Mouse (Mus musculus) embryonic facial prominence, embryonic 14.5 days (tissue): ENCODE results near the gene Gm42372. TPM values are rescaled to one million over a fixed set of nuclear protein-coding genes. Genes with fewer than 3 reads are reported as not detected.

Experiments used
- ATAC-seq: fragments of 200-750 bp; cut with Nextera tagmentation; 2 replicates; pipeline ENCODE4 v1.8.0; 2017; ENCODE audit warnings: low read depth, moderate number of reproducible peaks, moderate TSS enrichment
- DNase-seq: peaks from one replicate; pipeline ENCODE4 v3.0.0-alpha.2; 2015; ENCODE audit warnings: low spot score
- H3K27ac ChIP-seq: fragments of 300-500 bp; sonication (generic); replicated peaks from 2 replicates; pipeline ENCODE4 v1.5.1; 2014; ENCODE audit warnings: low read depth, mild to moderate bottlenecking, low read length, moderate library complexity
- H3K27me3 ChIP-seq: fragments of 300-500 bp; sonication (generic); replicated peaks from 2 replicates; pipeline ENCODE4 v1.6.1; 2014; ENCODE audit warnings: low read length; ENCODE audit not compliant: control insufficient read depth, insufficient read depth
- H3K36me3 ChIP-seq: fragments of 300-500 bp; sonication (generic); 2 replicates; pipeline ENCODE4 v1.6.1; 2014; ENCODE audit warnings: low read length, mixed read lengths; ENCODE audit not compliant: control insufficient read depth, insufficient read depth
- H3K4me1 ChIP-seq: fragments of 300-500 bp; sonication (generic); 2 replicates; pipeline ENCODE4 v1.6.1; 2014; ENCODE audit warnings: antibody characterized with exemption, low read length; ENCODE audit not compliant: control insufficient read depth, insufficient read depth
- H3K4me2 ChIP-seq: fragments of 300-500 bp; sonication (generic); 2 replicates; pipeline ENCODE4 v1.6.1; 2014; ENCODE audit warnings: low read depth, mild to moderate bottlenecking, low read length, moderate library complexity, mixed read lengths
- H3K4me3 ChIP-seq: fragments of 300-500 bp; sonication (generic); 2 replicates; pipeline ENCODE4 v1.5.1; 2014; ENCODE audit warnings: low read depth, mild to moderate bottlenecking, low read length
- H3K9ac ChIP-seq: fragments of 300-500 bp; sonication (generic); 2 replicates; pipeline ENCODE4 v1.6.1; 2014; ENCODE audit warnings: low read depth, mild to moderate bottlenecking, low read length, moderate library complexity, mixed read lengths
- H3K9me3 ChIP-seq: fragments of 300-500 bp; sonication (generic); 2 replicates; pipeline ENCODE4 v1.6.1; 2016; ENCODE audit warnings: low read length; ENCODE audit not compliant: control insufficient read depth
- WGBS: fragments of 180-500 bp; shearing (Covaris S2); extraction: QIAGEN DNeasy Blood & Tissue Kit; methylation state at CpG from one replicate; pipeline ENCODE4 v1.1.7; 2014; 5-methylcytosine and 5-hydroxymethylcytosine counted together
- polyA plus RNA-seq: library from polyadenylated mRNA; unstranded; fragments of >200 nt; fragmentation: Nextera tagmentation; extraction: Ambion mirVana; gene quantifications from 2 replicates; pipeline ENCODE4 v1.2.1, GENCODE M21; 2014

Gene Gm42372
- polyA plus RNA-seq, 1 experiment from 2014 or later: 0.38 TPM

- no peaks in the 10 kb centered on the region for H3K27me3 ChIP-seq
- H3K9me3 ChIP-seq: no peaks in the 10 kb centered on the region
- peak; percentile 98 for DNase-seq
- peak overlapping the region; percentile 82 for H3K4me2 ChIP-seq
- H3K4me1 ChIP-seq: peaks cover 52% of the 10 kb centered on the region
- H3K36me3 ChIP-seq: peaks cover 27% of the 10 kb centered on the region; the same call in 1 of the 2 replicates
- peak overlapping the region; percentile 89 for H3K27ac ChIP-seq
- peak overlapping the region; percentile 85 for H3K9ac ChIP-seq
- WGBS: under 1% methylated on average over 26 of the region's 27 CpGs
- peak; percentile 94 for ATAC-seq
- peak overlapping the region; percentile 69 for H3K4me3 ChIP-seq
Observed at GRCm38 (mm10) chr7:16993651-16994399, 10.9 kb downstream of the Gm42372 start.

GRCm38 (mm10) chr7:16994400-16994799 lies 11.5 kb downstream of the Gm42372 start:
- no peak for ATAC-seq
- Histone ChIP-seq H3K9ac (peak overlapping the region; percentile 85), H3K27me3 (no peaks in the 10 kb centered on the region), H3K4me1 (peaks cover 52% of the 10 kb centered on the region), H3K4me2 (peak overlapping the region; percentile 82), H3K27ac (peak overlapping the region; percentile 89), H3K36me3 (peaks cover 32% of the 10 kb centered on the region; the same call in 1 of the 2 replicates), H3K4me3 (peak overlapping the region; percentile 69), H3K9me3 (no peaks in the 10 kb centered on the region)
- WGBS: 2% methylated on average over 20 of the region's 20 CpGs
- no peak for DNase-seq

- peaks cover 37% of the 10 kb centered on the region for H3K36me3 ChIP-seq
- H3K9ac ChIP-seq: peak overlapping the region; percentile 85
- no peaks in the 10 kb centered on the region for H3K9me3 ChIP-seq
- no peaks in the 10 kb centered on the region for H3K27me3 ChIP-seq
- H3K27ac ChIP-seq: no peak overlapping the region
- DNase-seq (no peak), ATAC-seq (no peak)
- peak overlapping the region; percentile 82 for H3K4me2 ChIP-seq
- peak overlapping the region; percentile 69 for H3K4me3 ChIP-seq
- peaks cover 46% of the 10 kb centered on the region for H3K4me1 ChIP-seq
- WGBS: 88% methylated on average over 4 of the region's 4 CpGs
Observed at GRCm38 (mm10) chr7:16995345-16995744, 12.5 kb downstream of the Gm42372 start.

- Histone ChIP-seq H3K27me3 (no peaks in the 10 kb centered on the region), H3K36me3 (peaks cover 62% of the 10 kb centered on the region), H3K4me2 (no peak overlapping the region), H3K9ac (no peak overlapping the region), H3K9me3 (no peaks in the 10 kb centered on the region), H3K4me3 (no peak overlapping the region), H3K4me1 (peaks cover 20% of the 10 kb centered on the region), H3K27ac (no peak overlapping the region)
- no peak for ATAC-seq
- 77% methylated on average over 4 of the region's 4 CpGs for WGBS
- no peak for DNase-seq
Observed at GRCm38 (mm10) chr7:16999233-16999632, 16.3 kb downstream of the Gm42372 start.

- ATAC-seq: no peak
- no peak overlapping the region for H3K27ac ChIP-seq
- DNase-seq: no peak
- no peaks in the 10 kb centered on the region for H3K9me3 ChIP-seq
- no peaks in the 10 kb centered on the region for H3K27me3 ChIP-seq
- no peak overlapping the region for H3K4me2 ChIP-seq
- 34% methylated on average over 4 of the region's 4 CpGs for WGBS
- H3K9ac ChIP-seq: no peak overlapping the region
- H3K4me3 ChIP-seq: no peak overlapping the region
- H3K4me1 ChIP-seq: peaks cover 20% of the 10 kb centered on the region
- H3K36me3 ChIP-seq: peaks cover 67% of the 10 kb centered on the region
Observed at GRCm38 (mm10) chr7:16999650-17000049, 16.8 kb downstream of the Gm42372 start.

GRCm38 (mm10) chr7:17002375-17003195 lies 19.7 kb downstream of the Gm42372 start:
- Histone ChIP-seq H3K4me1 (no peaks in the 10 kb centered on the region), H3K9ac (no peak overlapping the region; the same call in 1 of the 2 replicates), H3K27me3 (no peaks in the 10 kb centered on the region), H3K4me2 (no peak overlapping the region), H3K9me3 (no peaks in the 10 kb centered on the region), H3K36me3 (peaks cover 81% of the 10 kb centered on the region), H3K27ac (no peak overlapping the region), H3K4me3 (no peak overlapping the region)
- ATAC-seq (peak; percentile 79), DNase-seq (peak; percentile 89)
- WGBS: 11% methylated on average over 7 of the region's 7 CpGs

- Histone ChIP-seq H3K9me3 (no peaks in the 10 kb centered on the region), H3K36me3 (peaks cover 81% of the 10 kb centered on the region)
- WGBS: 81% methylated on average over 7 of the region's 7 CpGs
Observed at GRCm38 (mm10) chr7:17003230-17003960, 20.5 kb downstream of the Gm42372 start.

GRCm38 (mm10) chr7:17004716-17005115 lies 21.8 kb downstream of the Gm42372 start:
- Histone ChIP-seq H3K27me3 (no peaks in the 10 kb centered on the region), H3K27ac (no peak overlapping the region), H3K36me3 (peaks cover 82% of the 10 kb centered on the region), H3K9ac (no peak overlapping the region), H3K4me2 (no peak overlapping the region), H3K4me1 (no peaks in the 10 kb centered on the region), H3K9me3 (no peaks in the 10 kb centered on the region), H3K4me3 (no peak overlapping the region)
- no peak for ATAC-seq
- WGBS: 84% methylated on average over 7 of the region's 7 CpGs
- no peak for DNase-seq

More at GRCm38 (mm10) chr7:17003230-17003960, 20.5 kb downstream of the Gm42372 start:
- Histone ChIP-seq H3K4me2 (no peak overlapping the region), H3K9ac (no peak overlapping the region), H3K4me3 (no peak overlapping the region), H3K4me1 (no peaks in the 10 kb centered on the region), H3K27me3 (no peaks in the 10 kb centered on the region), H3K27ac (no peak overlapping the region)
- DNase-seq: no peak
- no peak for ATAC-seq
